Mouse (Mus musculus) brain, embryonic 14.5 days (tissue): ENCODE measurements at regions not wholly inside any gene's neighbourhood (a gene's known extent, or its start where the extent isn't known, plus 50 kb on each side); places are given as distances from the start of the nearest gene placed in this dataset.

ENCODE experiments used
- CTCF ChIP-seq: fragments of 200-500 bp; IDR thresholded peaks from 2 replicates; pipeline ENCODE4 v1.5.1; 2012; ENCODE audit warnings: inconsistent platforms, mild to moderate bottlenecking, moderate library complexity, borderline replicate concordance; ENCODE audit not compliant: insufficient read depth, insufficient read length; ENCODE audit errors: extremely low read depth
- POLR2A ChIP-seq: fragments of 200-500 bp; IDR thresholded peaks from 2 replicates; pipeline ENCODE4 v1.6.1; 2012; ENCODE audit warnings: mild to moderate bottlenecking, inconsistent platforms, borderline replicate concordance; ENCODE audit not compliant: poor library complexity, insufficient read depth, insufficient read length, severe bottlenecking; ENCODE audit errors: extremely low read depth

DNA sequence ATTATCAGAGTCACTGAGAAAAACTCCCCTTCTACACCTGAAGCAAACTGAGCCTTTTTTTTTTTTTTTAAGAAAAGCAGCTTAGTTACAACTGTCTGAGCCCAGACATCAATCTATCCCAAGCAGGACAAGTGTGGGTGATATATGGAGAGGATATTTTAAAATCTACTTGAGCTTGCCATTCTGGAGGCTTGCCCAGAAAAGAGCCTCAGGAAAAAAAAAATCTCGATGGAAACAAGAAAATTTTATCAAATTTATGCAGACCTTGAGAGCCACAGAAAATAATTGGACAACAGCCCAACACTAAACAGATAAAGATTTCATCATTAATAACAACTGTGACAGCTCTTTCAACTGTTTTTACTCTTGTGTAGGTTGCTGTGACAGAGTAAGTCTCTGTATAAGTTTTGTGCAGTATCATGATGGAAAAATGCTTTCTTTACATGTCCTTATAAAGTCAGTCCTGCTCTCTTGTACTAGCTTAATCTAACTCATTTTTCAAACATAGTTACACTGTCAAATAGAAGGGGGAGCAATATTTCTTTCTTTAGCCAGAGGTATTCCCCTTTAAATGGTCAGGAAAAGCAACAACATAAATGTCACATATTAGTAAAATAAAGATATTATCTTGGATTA, 297.4 kb upstream of the Slitrk3 start:
- TF ChIP-seq POLR2A (no peak), CTCF (no peak)
